Mouse (Mus musculus) liver, embryonic 11.5 days (tissue): Measurements from ENCODE around the gene Eif5. TPM values are rescaled to one million over a fixed set of nuclear protein-coding genes. Genes with fewer than 3 reads are reported as not detected.

Experiments used
- ATAC-seq: fragments of 200-750 bp; cut with Nextera tagmentation; replicated peaks from 2 replicates; pipeline ENCODE4 v1.8.0; 2017; ENCODE audit warnings: moderate number of reproducible peaks, mild to moderate bottlenecking, moderate TSS enrichment, moderate library complexity; ENCODE audit not compliant: low FRiP score
- DNase-seq: peaks from one replicate; pipeline ENCODE4 v3.0.0-alpha.2; 2017; ENCODE audit warnings: low spot score
- H3K27ac ChIP-seq: fragments of 300-500 bp; sonication (generic); 2 replicates; pipeline ENCODE4 v1.5.1; 2014; ENCODE audit warnings: mild to moderate bottlenecking, low read depth, low read length, control low read depth
- H3K27me3 ChIP-seq: fragments of 300-500 bp; sonication (generic); replicated peaks from 2 replicates; pipeline ENCODE4 v1.6.1; 2014; ENCODE audit warnings: low read length, mixed read lengths; ENCODE audit not compliant: control insufficient read depth, insufficient read depth
- H3K36me3 ChIP-seq: fragments of 300-500 bp; sonication (generic); 2 replicates; pipeline ENCODE4 v1.6.1; 2014; ENCODE audit warnings: mild to moderate bottlenecking, low read length, moderate library complexity, mixed read lengths; ENCODE audit not compliant: control insufficient read depth, insufficient read depth
- H3K4me1 ChIP-seq: fragments of 300-500 bp; sonication (generic); replicated peaks from 2 replicates; pipeline ENCODE4 v1.6.1; 2014; ENCODE audit warnings: low read length, mixed read lengths; ENCODE audit not compliant: control insufficient read depth, insufficient read depth
- H3K4me2 ChIP-seq: fragments of 300-500 bp; sonication (generic); 2 replicates; pipeline ENCODE4 v1.6.1; 2014; ENCODE audit warnings: mild to moderate bottlenecking, control low read depth, moderate library complexity
- H3K4me3 ChIP-seq: fragments of 300-500 bp; sonication (generic); 2 replicates; pipeline ENCODE4 v1.5.1; 2014; ENCODE audit warnings: low read depth, low read length, control low read depth
- H3K9ac ChIP-seq: fragments of 300-500 bp; sonication (generic); 2 replicates; pipeline ENCODE4 v1.6.1; 2014; ENCODE audit warnings: low read depth, low read length, control low read depth
- H3K9me3 ChIP-seq: fragments of 300-500 bp; sonication (generic); 2 replicates; pipeline ENCODE4 v1.6.1; 2016; ENCODE audit warnings: low read length, inconsistent platforms, mixed read lengths; ENCODE audit not compliant: control insufficient read depth
- WGBS: fragments of 180-500 bp; shearing (Covaris S2); extraction: QIAGEN DNeasy Blood & Tissue Kit; methylation state at CpG from one replicate; pipeline ENCODE4 v1.1.7; 2014; 5-methylcytosine and 5-hydroxymethylcytosine counted together
- polyA plus RNA-seq: library from polyadenylated mRNA; unstranded; fragments of >200 nt; fragmentation: Nextera tagmentation; extraction: Ambion mirVana; gene quantifications from 2 replicates; pipeline ENCODE4 v1.2.1, GENCODE M21; 2014

The Eif5 gene
- polyA plus RNA-seq, 1 experiment from 2014 or later = 623 TPM

- Histone ChIP-seq H3K4me3 (no peak overlapping the region), H3K27me3 (0 out of 2 replicates have a peak, but pooled peaks cover 5% of the 10 kb centered on the region), H3K27ac (no peak overlapping the region), H3K4me2 (no peak overlapping the region), H3K36me3 (no peaks in the 10 kb centered on the region), H3K9me3 (no peaks in the 10 kb centered on the region), H3K4me1 (no peaks in the 10 kb centered on the region), H3K9ac (no peak overlapping the region)
- WGBS = 21% methylated on average over 8 of the region's 8 CpGs
- ATAC-seq (no peak), DNase-seq (no peak)
Observed at GRCm38 (mm10) chr12:111529192-111529591, 8.6 kb upstream of the Eif5 start.

- H3K4me2 ChIP-seq = no peak overlapping the region
- no peak overlapping the region for H3K4me3 ChIP-seq
- H3K27me3 ChIP-seq = 0 out of 2 replicates have a peak, but pooled peaks cover 3% of the 10 kb centered on the region
- no peaks in the 10 kb centered on the region for H3K36me3 ChIP-seq
- peaks cover 21% of the 10 kb centered on the region for H3K4me1 ChIP-seq
- no peak for ATAC-seq
- WGBS = 64% methylated on average over 11 of the region's 11 CpGs
- no peak for DNase-seq
- no peaks in the 10 kb centered on the region for H3K9me3 ChIP-seq
- no peak overlapping the region for H3K27ac ChIP-seq
- no peak overlapping the region for H3K9ac ChIP-seq
Observed at GRCm38 (mm10) chr12:111533096-111533794, 4.6 kb upstream of the Eif5 start.

- 0 out of 2 replicates have a peak overlapping the region, but pooled peaks have one; percentile 9 for H3K4me2 ChIP-seq
- ATAC-seq (peak; percentile 47), DNase-seq (no peak)
Observed at GRCm38 (mm10) chr12:111535281-111535680, 2.5 kb upstream of the Eif5 start.

GRCm38 (mm10) chr12:111535762-111536161 is 2.1 kb upstream of the Eif5 start:
- Histone ChIP-seq H3K4me1 (peaks cover 35% of the 10 kb centered on the region), H3K9me3 (no peaks in the 10 kb centered on the region), H3K9ac (no peak overlapping the region), H3K27me3 (no peaks in the 10 kb centered on the region), H3K4me2 (0 out of 2 replicates have a peak overlapping the region, but pooled peaks have one; percentile 9), H3K36me3 (peaks cover 14% of the 10 kb centered on the region), H3K4me3 (no peak overlapping the region), H3K27ac (no peak overlapping the region)
- 57% methylated on average over 5 of the region's 5 CpGs for WGBS
- DNase-seq = no peak
- no peak for ATAC-seq

More at GRCm38 (mm10) chr12:111535281-111535680, 2.5 kb upstream of the Eif5 start:
- no peak overlapping the region for H3K27ac ChIP-seq
- no peaks in the 10 kb centered on the region for H3K27me3 ChIP-seq
- no peak overlapping the region for H3K4me3 ChIP-seq
- H3K9ac ChIP-seq = no peak overlapping the region
- no peaks in the 10 kb centered on the region for H3K9me3 ChIP-seq
- WGBS = 38% methylated on average over 6 of the region's 6 CpGs
- peaks cover 9% of the 10 kb centered on the region; the same call in 1 of the 2 replicates for H3K36me3 ChIP-seq
- H3K4me1 ChIP-seq = peaks cover 32% of the 10 kb centered on the region

- Histone ChIP-seq H3K4me2 (peak overlapping the region; percentile 74), H3K36me3 (peaks cover 23% of the 10 kb centered on the region), H3K9me3 (no peaks in the 10 kb centered on the region), H3K27me3 (no peaks in the 10 kb centered on the region), H3K4me3 (peak overlapping the region; percentile 98), H3K9ac (peak overlapping the region; percentile 95), H3K27ac (no peak overlapping the region), H3K4me1 (peaks cover 36% of the 10 kb centered on the region)
- 48% methylated on average over 4 of the region's 4 CpGs for WGBS
- DNase-seq = no peak
- ATAC-seq = no peak
Observed at GRCm38 (mm10) chr12:111536746-111537145, 1.1 kb upstream of the Eif5 start.

- peak overlapping the region; percentile 95 for H3K9ac ChIP-seq
- no peak for DNase-seq
- ATAC-seq = peak; percentile 52
- H3K36me3 ChIP-seq = peaks cover 26% of the 10 kb centered on the region
- H3K9me3 ChIP-seq = no peaks in the 10 kb centered on the region
- peak overlapping the region; percentile 98 for H3K27ac ChIP-seq
- peak overlapping the region; percentile 98 for H3K4me3 ChIP-seq
- WGBS = under 1% methylated on average over 22 of the region's 22 CpGs
- H3K4me1 ChIP-seq = peaks cover 36% of the 10 kb centered on the region
- H3K4me2 ChIP-seq = peak overlapping the region; percentile 74
- H3K27me3 ChIP-seq = no peaks in the 10 kb centered on the region
Observed at GRCm38 (mm10) chr12:111537341-111537740, 475 bp upstream of the Eif5 start.

- peak overlapping the region; percentile 98 for H3K27ac ChIP-seq
- H3K4me1 ChIP-seq = peaks cover 36% of the 10 kb centered on the region
- H3K36me3 ChIP-seq = peaks cover 34% of the 10 kb centered on the region
- peak overlapping the region; percentile 98 for H3K4me3 ChIP-seq
- no peaks in the 10 kb centered on the region for H3K27me3 ChIP-seq
- ATAC-seq = peak; percentile 54
- peak; percentile 82 for DNase-seq
- WGBS = under 1% methylated on average over 97 of the region's 111 CpGs
- H3K9ac ChIP-seq = peak overlapping the region; percentile 99
- H3K4me2 ChIP-seq = peak overlapping the region; percentile 94
- H3K9me3 ChIP-seq = no peaks in the 10 kb centered on the region
Observed at GRCm38 (mm10) chr12:111538292-111539040, 650 bp downstream of the Eif5 start.

- Histone ChIP-seq H3K27ac (peak overlapping the region; percentile 98), H3K4me2 (peak overlapping the region; percentile 94), H3K4me3 (peak overlapping the region; percentile 98), H3K27me3 (no peaks in the 10 kb centered on the region), H3K36me3 (peaks cover 39% of the 10 kb centered on the region), H3K9ac (peak overlapping the region; percentile 99), H3K4me1 (peaks cover 36% of the 10 kb centered on the region), H3K9me3 (no peaks in the 10 kb centered on the region)
- ATAC-seq (no peak), DNase-seq (no peak)
- WGBS = under 1% methylated on average over 18 of the region's 18 CpGs
Observed at GRCm38 (mm10) chr12:111539041-111539345, 1.2 kb downstream of the Eif5 start.
